Mouse (Mus musculus): ENCODE results near the gene Gxylt2.

The Gxylt2 gene

DNA sequence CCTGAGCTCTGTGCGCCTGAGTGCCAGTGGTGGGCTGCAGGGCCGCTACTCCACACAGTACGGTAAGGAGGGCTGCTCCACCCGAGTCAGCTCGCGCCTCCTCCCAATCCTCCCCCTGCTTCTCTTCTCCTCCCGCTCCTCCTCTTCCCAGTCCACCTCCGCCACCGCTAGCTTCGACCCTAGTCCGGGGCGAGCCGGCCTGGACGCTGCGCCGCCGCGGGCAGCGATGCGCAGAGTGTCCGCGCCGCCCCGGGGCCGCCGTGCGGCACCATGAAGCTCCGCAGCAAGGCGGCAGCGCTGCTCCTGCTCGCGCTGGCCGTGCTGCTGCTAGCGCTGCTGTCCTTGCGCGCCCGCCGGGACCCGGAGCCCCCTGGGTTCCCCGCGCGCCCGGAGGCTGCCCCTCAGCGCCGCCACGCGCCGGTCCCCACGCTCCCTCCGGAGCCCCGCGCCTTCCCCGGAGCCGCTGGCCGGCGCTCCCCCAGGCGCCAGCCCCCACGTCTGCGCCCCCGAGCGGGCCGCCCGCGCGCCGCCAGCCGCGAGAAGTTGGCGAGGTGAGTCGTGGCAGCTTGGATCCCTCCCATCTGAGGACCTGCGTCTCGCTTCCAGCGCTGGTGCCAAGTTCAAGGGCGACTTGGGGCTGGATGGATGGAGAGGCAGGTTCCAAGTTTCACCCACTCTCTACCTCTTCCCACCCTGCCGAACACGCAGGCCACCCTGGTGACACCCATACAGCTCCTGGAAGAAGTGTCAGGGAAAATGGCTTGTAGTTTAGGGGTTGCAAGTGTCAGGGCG, at the start of gene Gxylt2:
Gxylt2 (plus strand) TSS at position 161 of the 792 bp plus-strand sequence.
- DNase-seq: no peak

DNA sequence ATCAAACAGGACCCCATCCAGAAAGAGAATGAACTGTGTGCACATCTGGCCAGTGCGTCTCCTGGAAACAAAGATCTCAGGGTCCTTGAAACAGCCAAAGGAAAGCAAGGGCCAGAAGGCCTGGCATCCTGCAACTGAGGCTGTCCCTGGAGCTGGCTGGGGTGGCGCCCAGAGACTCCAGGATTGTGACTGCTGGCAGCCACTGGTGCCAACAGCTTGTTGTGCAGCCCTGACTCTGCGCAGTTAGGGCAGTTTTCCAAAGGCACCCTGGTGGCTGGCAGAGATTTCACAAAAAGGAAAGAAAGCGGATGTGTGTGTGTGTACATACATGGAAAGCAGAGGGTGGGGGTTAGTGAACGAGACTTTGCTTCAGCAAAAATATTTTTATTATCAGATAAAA, 44.1 kb upstream of the Gxylt2 start:
- peak; percentile 53 for DNase-seq

DNA sequence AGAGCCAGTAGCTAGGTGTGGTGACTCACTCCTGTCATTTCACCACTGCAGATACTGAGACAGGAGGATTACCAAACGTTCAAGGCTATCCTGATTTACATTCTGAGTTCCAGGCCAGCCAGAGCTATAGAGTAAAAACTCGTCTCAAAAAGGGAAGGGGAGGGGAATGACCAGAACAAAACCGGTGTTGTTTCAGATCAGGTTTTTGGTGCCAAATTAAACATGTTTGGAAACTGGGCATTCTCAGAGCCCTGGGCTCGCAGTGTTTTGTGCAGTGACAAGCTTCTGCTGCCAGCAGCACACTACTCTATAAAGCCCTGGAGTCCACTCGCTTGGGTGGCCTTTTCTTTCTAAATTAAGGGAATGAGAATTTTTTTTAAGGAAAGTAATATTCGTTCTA, 42.3 kb upstream of the Gxylt2 start:
- DNase-seq: no peak

DNA sequence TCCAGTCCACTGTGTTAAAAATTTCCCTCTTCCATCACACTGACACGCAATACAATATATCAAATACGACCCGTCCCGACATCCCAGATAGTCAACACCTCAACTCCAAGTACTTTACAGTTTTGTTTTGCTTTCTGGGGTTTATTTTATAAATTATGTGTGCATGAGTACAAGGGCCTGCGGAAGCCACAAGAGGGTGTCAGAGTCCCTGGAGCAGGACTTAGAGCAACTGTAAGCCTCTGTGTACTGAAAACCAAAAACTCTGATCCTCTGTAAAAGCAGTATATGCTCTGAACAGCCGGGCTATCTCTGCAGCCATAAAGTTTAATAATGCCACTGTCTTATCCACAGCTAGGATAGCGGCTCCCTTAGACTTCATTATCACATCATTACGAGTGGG, 36.9 kb upstream of the Gxylt2 start:
- no peak for DNase-seq

DNA sequence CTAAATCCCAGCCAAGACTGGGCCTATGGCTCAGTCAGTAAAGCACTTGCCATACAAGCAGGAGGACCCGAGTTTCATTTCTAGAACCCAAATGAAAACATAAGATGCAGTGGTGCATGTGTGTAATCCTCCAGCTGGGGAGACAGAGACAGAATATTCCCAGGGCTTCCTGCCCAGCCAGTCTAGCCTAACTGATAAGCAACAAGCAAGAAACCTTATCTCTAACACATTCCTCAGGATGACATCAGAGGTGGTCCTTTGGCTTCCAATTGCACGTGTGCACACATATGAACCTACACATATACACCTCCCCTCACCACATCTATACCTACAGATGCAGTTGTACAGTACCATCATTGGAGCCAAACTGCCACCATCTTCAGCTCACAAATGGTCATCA, 35.7 kb upstream of the Gxylt2 start:
- no peak for DNase-seq

DNA sequence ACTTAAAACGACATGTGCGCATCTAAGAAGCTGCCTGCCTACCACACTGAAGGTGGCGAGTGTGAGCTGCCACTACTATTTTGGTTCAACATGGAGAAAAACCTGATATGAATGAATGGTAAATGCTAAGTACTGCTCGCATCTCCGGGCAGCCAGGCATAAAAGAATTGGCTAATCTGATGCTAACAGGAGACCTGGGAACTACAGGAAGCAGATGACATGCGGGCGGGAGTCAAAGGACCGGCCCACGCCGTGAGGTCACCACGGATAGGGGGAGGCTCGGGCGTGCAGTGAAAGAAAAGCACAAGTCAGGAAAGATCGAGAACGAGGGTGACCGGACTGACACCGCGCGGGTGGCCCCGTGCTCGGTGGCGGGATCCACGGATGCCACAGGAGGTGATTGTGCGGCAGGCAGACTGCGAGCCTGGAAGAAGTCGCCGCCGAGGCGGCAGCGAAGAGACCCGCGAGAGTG, 34.1 kb upstream of the Gxylt2 start:
- DNase-seq: peak; percentile 78

DNA sequence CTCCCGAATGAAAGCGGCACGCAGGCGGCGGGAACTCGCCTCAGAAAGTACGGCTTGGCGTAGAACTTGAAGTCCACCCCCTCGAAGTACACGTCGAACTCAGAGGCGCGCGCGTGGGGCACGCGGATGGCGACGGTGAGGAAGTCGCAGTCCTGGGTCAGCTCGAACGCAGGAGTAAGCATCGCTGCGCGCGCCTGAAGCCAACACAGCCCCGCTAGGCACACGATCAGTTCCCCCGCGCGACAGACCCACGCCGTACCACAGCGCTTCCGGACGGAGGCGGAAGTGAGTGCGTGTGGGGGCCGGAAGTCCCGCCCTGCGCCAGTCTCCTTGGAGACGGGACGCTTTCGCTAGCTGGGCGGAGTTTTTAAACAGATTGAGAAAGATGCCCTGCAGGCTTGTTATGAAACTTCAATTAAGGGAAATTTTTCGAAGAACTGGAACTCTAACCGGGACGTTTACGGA, 33.6 kb upstream of the Gxylt2 start, which contains the start of gene Shq1:
Shq1 (minus strand) TSS at position 278 of the 465 bp plus-strand sequence.
- DNase-seq: peak; percentile 92

DNA sequence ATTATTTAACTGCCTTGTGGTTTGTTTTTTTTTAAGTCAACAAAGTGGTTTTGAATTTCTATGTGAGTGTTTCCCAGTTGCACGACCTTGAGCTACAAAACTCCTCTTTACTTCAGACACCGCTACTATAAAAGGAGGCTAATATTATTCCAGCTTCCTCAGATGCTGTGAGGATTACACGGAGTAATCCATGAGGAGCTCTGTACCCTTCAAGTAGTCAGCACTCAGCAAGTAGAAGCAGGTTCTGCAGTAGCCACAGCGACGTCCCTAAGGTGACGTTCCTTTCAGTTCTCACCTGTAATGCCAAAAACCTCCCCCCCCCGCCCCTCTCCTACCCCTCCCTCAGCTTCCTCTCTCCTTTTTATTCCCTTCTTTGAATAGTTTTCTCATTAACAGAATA, 33.1 kb upstream of the Gxylt2 start:
- no peak for DNase-seq

DNA sequence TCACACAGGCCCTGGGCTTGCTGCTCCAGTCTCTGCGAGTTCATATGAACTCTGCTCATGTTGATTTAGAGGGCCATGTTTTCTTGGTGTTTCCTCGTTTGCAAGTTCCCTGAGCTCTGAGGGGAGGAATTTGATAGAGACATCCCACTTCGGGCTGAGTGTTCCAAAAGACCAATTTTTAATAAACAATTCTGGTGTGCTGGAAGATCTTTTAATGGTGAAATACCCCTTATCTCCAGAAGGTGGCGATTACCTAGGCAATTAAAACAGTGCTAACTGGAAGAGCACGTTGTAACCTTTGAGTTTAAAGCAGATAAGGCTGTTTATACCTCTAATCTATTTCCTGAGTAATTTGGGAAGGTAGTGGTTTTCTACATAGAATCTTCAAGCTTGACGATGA, 29.6 kb upstream of the Gxylt2 start:
- peak; percentile 61 for DNase-seq

DNA sequence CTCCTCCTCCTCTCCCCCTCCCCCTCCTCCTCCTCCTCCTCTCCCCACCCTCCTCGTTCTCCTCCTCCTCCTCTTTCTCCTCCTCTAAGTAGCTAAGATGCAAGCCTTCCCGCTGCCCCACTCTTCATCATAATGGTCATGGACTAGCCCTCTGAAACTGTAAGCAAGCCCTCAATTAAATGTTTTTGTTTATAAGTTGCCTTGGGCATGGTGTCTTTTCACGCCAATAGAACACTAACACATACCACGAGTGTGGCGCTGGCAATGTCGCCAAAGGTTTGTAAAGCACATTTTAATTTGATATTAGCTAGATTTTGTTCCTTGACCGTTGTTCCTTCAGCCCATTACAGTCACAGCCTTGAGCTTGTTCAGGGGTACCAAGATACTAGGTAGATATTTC, 28.1 kb upstream of the Gxylt2 start:
- DNase-seq: no peak

DNA sequence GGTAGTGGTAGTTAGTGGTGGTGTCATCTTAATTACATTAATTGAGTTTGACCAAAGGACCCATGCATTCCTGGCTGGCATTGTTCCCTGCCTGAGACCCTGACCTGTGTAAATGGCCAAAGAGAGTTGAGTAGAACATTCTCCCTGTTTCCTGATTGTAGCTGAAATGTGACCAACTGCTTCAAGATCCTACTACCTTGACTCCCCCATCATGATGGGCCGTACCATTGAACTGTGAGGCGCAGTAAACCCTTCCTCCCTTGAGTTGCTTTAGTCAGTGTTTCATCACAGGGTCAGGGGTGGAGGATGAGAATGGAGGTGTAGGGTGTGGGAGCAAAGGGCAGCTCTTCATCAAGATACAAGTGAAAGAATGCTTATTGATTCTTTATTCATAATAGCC, 25.9 kb upstream of the Gxylt2 start:
- no peak for DNase-seq

DNA sequence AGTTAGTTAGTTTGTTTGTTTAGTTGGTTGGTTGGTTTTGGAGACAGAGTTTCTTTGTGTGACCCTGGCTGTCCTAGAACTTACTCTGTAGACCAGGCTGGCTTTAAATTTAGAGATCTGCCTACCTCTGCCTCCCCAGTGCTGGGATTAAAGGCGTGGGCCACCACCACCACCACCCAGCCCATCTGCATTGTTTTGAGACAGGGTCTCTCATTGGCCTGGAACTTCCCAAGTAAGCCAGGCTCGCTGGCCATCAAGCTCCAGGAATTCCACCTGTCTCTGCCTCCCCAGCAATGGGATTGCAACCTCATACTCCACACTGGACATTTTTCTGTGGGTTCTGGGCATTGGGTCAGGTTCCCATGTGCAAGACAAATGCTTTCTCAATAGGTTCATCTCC, 18.2 kb upstream of the Gxylt2 start:
- no peak for DNase-seq

DNA sequence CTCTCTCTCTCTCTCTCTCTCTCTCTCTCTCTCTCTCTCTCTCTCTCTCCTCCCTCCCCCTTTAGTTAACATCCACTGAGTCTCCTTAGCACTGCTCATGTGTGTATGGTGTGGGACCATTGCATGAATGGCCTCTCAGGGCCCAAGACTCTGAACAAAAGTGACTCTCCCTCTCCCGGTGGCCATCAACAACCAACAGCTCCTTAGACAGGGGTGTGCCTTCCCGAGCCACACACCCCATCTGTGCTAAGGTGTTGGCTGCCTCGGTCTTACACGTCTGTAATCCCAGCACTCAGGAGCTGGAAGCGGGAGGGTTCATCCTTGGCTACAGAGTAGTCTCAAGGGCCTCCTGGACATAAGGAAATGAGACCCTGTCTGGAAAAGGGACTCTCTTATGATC, 4.5 kb upstream of the Gxylt2 start:
- no peak for DNase-seq

DNA sequence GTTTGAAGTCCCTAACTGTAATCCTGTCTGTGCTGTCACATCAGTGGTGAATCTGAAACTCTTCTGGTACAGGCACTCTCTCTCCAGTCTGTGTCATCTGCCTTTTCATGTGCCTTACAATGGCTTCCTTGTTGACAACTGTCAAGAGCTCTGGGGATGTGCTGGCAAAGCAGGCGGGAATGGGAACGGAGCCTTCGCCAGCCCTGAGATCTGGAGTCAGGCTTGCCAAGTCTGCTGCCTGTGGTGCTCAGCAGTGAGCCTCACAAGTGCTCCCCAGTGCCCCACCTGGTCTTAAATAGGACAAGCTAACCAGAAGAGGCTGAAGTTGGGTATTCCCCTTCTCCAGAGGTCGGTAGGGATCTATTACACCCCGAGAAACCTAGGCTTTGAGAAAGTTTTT, 3.8 kb upstream of the Gxylt2 start:
- DNase-seq: no peak

DNA sequence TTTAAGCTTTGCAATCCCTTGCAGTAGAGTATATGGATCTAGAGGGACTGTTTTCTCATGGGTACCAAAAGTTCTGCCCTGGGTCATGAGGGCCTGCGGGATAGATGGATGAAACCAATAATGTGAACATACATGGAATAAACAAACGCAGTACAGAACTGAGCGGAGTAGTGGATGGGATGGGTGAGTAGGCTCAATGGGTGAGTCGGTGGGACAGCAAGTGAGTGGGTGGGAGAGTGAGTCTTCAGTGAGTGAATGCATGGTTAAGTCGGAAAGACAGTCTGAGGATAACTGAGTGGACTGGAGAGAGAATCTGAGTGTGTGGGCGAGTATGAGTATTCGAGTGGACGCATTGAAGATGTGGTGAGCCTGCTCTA, 349 bp upstream of the Gxylt2 start:
- no peak for DNase-seq

DNA sequence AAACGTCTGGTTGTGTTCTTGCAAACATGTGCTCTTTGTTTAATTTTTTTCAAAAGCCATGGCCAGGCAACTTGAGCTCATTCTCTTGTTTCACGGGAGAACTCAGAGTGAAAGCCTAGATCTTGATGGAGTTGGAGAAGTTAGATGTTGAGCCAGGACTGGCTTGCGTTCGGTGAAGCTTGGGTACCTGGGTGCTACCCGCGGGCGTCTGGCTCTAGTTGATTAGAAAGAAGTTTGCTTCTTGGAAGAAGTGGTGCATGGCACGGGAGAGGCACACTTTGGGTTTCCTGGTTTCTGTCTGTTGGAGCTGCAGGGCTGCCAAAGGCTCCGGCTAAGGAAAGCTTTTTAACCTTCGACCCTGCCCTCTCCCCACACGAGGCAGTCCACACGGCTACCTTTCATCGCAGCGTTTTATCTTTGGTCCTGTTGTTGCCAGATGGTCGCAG, 855 bp downstream of the Gxylt2 start:
- no peak for DNase-seq

DNA sequence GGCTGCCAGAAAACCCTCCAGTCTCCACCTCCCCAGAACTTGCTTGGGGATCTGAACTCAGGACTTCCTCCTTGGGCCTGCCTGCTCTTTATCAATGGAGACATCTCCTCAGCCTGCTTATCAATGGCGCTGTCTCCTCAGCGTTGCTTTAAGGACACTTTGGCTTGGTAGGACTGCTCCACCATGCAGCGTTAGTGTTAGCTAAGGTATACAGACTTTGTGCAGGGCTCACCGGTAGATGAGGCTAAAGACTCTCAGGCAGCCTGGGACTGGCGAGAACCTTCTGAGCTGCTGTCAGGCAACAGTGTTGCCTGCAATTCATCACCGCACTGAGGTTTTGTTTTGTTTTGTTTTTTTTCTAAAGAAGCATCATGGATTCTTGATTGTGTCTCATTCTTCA, 2.3 kb downstream of the Gxylt2 start:
- no peak for DNase-seq

DNA sequence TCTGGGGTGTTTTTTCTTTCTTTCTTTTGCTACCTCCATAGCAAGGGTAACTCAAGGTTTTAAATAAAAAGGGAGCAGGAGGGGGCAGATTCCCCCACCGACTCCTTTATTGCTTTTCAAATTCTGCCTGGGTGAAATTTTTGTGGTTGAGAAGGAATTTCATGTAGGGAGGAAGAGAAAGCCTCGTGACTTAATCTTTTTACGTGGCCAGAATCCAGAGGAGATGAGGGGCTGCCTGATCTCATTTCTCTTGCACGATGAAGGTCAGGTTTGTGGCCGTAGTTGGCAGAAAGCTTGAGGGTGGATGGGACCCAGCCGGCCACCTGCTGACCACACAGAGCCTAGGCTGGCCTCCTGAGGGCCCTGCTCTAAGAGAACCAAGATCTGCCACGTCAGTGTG, 3.0 kb downstream of the Gxylt2 start:
- DNase-seq: no peak

DNA sequence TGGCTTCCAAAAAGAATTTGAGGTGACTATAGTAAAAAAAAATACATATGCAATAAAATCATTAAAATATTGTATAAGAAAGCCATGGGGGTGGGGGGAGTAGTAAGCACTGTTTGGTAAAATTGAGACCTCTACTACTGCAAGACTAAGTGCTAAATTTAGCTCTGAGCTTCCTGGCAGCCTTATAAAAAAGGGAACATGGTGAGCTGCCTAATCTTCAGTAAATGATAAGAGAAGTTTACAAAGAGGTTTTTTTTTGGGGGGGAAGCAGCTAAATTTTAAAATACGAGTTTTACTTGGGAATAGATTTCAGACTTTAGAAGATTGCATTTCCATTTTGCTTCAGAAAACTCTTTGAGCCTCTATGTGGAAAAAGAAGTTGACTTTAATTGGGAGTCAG, 3.7 kb downstream of the Gxylt2 start:
- DNase-seq: no peak

DNA sequence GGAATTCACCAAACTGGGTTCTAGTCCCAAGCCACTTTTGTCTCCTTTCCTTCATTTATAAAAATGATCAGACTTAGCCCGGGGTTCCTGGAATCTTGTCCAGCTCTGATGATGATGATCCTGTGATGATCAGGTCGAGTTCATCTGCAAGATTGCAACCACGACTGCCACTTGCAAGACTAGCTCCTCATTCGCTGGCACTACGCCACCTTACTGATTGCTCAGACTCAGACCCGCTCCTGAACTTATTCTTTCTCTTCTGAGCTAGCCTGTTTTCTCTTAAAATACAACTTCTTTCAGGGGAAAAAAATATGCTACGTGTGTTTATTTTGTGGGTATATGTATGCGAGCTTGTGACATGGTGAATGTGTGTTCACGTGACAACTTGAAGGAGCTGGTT, 4.5 kb downstream of the Gxylt2 start:
- no peak for DNase-seq

DNA sequence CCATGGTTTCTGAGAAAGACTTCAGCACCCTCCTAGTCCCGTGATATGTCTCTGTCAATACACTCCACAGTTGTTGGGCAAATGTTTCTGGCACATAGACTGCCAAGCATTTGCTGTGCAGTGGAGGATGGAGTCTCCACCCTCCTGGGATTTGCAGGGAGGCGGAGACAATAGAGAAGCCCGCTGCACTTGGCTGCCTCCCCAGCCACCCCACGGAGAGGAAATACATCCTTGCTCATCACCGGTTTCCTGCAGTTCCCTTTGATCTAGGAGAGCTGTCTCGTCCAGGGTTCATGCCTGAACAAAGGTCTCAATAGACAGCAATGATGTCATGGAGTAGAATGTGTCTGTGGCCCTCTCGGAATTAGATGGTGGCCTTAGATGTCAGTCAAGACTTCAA, 4.9 kb downstream of the Gxylt2 start:
- peak; percentile 76 for DNase-seq

DNA sequence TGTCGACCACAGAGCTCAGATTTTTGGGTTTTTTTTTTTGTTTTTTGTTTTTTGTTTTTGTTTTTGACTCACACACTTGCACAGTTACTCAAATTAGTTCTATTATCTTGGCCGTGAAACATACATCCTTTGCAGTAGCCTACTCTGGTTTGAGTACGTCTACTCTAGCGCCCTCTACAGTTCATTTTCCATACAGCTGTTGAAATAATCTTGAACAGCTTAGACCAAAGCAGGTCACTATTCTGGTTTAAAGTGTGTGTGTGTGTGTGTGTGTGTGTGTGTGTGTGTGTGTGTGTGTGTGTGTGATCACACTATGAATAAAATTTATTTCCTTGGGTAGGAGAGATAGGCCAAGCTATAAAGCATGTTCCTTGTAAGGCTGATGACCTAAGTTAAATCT, 5.6 kb downstream of the Gxylt2 start:
- DNase-seq: peak; percentile 53

DNA sequence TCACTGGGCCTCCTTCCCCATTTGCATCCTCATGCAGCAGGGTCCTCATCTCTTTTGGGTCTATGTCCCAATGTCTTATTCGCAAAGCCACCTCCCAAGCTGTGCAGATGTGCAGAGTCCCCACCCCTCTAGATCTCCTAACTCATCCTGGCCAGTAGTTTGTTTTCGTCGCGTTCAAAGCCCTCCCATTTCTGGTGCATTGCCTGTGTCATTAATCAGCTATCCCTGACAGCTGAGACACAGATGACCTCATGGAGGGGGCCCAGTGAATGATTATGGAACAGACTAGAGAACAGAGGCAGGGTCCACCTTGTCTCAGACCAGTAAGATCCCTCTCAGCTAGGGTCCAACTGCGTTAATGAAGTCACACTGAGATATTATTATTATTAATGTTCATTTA, 6.3 kb downstream of the Gxylt2 start:
- DNase-seq: no peak

DNA sequence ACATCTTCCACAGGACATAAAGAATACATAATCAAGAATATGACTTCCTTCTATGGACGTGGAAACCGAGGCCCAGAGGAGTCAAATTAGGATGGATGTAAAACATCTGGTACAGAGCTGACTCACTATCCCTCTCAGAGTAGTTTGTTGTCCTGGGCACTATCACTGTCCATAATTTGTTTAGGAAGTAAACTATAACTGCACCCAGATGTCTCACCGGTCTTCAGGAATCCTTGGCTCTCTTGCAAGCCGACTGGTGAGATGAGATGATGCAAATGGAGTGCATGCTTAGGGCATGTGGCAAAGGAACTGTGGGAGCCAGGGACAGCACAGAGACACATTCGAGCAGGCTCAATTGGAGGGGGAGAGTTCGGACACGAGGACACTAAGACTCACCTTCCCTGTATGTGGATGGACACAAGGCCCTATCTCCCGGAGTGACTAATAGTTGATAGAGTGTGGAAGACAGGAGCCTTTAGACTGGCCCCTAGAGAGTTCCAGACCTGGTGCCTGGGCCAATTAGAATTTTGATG, 10.8 kb downstream of the Gxylt2 start:
- no peak for DNase-seq

DNA sequence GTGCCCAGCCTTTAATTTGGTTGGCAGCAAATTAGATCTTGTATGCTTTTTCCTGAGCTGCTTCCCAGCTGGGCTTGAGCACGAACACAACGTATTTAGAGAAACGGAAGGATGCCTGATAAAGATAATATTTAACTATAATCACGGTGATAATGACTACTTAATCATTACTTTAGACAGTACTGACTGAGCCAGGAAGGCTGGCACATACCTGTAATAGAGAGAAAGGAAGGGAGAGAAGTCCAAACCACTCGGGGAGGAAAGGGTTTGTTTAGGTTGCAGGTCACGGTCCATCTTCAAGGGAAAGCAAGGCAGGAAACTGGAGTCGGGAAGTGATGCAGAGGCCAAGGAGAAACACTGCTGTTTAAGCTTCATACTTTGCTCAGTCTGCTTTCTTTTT, 11.6 kb downstream of the Gxylt2 start:
- no peak for DNase-seq

Measured in lung, postnatal 36 days (tissue).